Mouse (Mus musculus): ENCODE results near the gene Plpp4.

Plpp4 gene

DNA sequence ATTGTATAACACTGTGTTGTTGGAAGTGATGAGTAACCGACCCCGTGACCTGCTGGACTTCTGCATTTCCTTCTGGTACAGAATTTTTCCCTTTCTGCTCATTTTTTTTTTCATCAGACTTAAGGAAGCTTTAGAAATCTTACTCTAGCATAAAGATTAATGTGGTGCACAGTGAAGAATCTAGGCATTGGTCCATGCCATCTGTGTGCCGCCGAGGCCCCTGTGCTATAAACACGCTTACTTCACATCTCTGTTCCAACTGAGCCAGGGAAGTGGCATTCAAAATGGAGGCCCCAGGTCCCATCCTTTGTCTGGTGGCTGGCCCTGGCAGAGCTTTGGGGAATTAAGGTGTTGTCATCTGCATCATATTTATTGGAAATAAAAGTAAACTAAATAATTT, 44.8 kb downstream of the Plpp4 start:
- no peak for DNase-seq (ENCODE audit: extremely low spot score)

DNA sequence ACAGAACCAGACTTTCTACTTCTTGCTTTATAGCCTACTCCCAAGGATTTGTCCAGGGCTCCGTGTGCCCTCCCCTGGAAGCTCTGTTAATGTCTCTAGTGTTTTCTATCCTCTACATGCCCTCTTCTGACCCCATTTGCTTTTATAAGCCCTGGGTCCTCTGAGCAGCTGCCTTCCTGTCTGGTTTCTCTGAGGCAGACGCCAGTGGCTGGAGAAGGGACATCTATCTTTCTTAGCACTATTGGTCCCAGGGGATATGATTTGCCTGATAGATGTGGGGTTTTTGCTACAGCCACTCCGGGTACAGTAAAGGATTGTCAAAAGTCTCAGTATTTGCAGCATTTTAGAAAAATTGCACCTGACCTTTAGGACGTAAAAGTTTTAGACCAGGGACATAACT, 46.5 kb downstream of the Plpp4 start:
- no peak for DNase-seq (ENCODE audit: extremely low spot score)

DNA sequence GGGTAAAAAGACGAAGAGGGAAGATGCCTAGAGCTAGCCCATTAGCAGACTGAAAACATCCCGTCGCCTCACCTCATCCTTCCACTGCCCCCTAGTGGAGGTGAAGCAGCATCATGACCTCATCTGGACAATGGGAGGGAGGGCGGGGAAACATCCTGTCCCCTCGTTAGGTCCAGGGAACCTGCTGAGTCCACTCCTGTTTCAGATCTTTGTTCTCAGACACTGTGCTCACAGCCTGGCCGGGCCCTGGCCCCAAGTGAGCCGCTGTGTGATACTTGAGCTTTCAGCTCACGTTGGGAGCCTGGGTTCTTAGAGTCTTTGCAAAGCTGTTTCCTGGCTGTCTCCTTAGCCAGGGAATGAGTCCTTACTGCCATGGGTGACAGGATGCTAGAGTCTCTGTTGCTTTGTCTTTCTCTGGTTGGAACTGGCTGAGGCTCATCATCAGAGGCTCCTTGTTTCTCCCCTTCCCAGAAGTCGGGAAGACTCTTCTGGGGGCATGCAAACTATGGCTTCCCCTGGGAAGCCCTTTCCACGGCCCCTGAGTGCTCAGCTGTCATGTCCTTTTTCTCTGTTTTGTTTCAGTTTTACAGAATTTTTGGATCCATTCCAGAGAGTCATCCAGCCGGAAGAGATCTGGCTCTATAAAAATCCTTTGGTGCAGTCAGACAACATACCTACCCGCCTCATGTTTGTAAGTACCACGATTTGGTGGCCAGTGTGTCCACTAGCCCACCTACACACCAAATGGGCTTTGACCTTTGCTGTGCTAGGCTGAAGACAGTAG, 50.4 kb downstream of the Plpp4 start:
- DNase-seq (ENCODE audit: extremely low spot score) = peak; percentile 53

DNA sequence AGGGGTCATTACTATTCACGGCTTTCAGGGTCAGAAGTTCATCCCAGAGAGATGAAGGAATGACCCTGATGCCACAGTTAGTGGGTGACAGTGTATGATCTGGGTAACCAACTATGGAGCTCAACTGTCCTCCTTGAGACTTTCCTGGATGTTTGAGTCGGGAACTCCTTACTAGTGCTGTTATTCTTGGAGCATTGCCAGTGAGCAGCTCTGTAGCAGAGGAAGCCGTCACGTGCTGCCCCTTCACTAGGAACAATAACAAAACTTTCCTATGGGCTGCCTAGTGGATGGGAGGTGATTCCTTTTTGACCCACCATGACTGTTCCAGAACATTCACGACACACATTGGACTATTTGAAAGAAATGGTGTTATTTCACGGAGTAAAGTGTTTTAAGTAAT, 51.8 kb downstream of the Plpp4 start:
- no peak for DNase-seq (ENCODE audit: extremely low spot score)

DNA sequence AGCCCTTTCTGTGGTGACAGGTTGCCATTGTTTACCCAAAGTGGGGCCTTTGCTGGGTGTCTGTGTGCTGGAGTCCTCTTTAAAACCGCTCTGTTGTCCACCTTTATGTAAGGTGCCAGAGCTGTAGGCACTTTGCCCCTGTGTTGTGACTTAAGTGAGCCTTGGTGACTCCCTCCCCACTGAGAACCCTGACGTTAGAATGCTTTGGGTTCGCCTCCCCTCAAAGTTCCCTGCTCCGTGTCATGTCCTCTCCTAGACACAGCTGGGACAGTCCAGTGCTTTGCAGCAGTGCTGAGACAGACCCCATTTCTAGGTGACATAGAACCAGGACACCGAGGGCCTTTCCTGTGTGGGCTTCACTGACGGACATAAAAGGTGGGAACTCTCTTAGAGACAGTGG, 55.7 kb downstream of the Plpp4 start:
- no peak for DNase-seq (ENCODE audit: extremely low spot score)

DNA sequence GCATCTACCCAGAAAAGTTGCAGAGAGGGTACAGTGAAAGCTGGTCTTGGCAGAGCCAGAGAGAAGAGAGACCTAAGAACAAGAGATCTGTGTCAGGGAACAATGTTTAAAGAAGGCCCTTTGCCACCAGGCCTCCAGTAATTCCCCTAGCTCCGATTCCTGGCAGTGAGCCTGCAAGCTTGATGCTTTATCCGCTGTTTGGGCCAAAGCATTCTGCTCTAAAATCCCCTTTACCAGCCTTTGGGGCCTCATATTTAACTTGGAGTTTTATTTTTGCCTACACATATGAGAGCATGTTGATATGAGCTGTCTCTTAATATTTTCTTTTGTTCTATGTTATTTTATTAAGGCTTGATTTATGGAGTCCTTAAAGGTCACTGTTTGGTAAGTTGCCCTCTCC, 57.1 kb downstream of the Plpp4 start:
- no peak for DNase-seq (ENCODE audit: extremely low spot score)

DNA sequence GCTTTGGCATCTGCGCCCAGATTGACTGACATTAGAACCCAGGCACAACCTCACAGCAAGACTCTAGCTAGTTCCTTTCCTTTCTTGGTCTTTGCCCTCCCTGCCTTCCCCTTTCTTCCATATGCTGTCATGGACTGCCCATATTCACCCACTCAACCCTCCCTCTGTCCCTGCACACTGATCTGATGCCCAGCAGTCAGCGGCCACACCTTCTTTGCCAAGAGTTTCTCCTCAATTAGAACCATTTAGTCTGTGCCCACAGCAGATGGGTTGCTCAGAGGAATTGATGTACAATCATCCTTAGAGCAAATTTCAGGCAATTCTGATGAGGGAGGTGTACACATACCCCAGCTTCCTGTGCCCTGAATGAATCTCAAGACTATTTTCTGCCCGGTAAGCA, 83.3 kb downstream of the Plpp4 start:
- no peak for DNase-seq (ENCODE audit: extremely low spot score)

DNA sequence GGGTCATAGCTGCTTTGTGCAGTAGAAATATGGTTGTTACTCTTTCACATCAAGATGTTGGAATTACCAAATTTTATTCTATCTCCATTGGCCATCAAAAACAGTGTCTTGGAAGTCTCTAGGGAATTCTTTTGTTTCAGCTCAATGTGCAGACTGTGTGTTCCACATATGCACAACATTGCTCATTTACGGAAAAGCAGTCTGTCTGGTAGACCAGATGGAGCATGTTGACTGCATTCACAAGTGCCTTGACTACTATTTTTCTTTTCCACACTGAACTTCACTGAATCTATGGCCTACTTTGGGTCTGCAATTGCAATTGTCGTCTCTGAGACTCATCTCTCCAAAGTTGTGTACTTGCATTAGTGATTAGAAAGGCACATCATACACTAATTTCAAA, 98.7 kb downstream of the Plpp4 start:
- no peak for DNase-seq (ENCODE audit: extremely low spot score)

DNA sequence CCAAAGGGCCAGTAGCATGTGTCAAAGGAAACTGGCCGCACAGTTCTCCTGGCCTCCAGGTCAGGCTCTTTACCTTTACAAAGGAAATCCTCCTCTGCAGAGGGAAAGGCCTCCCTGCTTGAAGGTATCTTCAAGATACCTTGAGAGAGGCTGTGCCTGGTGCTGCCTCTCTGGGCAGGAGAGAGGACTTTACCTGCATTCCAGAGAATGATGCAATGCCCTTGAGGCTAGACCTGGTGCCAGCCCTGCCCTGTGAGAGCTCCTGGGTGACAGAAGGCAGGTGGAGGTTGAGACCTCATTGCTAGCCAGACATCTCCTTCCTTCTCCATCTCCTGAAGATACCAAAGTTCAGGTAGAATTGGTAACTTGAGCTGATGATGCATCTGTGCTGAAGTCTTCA, 118.5 kb downstream of the Plpp4 start:
- no peak for DNase-seq (ENCODE audit: extremely low spot score)

DNA sequence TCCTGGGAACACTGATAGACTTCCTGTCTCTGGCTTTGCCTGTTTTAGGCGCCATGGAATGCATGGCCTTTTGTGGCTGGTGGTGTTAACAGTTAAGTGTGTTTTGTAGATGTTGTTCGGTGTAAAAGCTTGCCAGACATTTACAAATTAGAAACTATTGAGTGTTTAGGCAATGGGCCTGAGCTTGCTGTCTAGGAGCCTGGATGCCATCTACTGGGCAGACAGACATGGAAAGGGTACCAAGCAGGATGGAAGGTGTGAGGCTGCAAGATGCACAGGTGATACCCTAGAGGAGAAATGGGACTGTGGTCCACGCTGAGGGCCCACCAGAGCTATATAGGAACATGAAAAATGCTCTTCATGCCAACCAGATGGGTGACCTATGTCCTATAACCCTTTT, 128.3 kb downstream of the Plpp4 start:
- no peak for DNase-seq (ENCODE audit: extremely low spot score)

DNA sequence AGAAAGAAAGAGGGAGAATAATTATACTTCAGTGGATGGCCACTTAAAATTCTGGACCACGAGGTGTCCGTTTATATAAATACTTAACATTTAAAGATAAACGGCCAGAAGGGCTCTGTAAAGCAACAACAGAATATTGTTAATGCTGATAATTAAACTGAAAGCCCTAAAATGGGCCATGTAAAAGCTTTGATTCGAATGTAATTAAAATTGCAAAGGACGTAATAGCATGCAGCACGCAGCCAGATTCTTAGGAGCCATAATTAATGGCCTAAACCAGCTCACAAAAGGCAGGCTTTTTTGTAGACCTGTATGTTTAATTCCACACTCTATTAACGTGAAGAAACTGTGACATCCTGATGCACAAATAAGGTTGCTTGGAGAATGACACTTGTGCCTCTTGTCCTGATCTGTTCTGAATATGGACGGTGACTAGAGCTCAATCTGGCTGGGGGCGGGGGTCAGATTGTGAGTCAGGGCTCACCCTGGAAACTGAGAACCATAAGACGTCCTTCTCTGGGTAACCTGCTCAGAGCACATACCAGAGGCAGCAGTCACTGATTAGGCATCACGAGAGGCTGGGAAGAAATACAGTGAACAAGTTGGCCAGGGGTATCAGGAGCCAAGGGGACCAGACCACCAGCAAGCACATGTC, 136.1 kb downstream of the Plpp4 start:
- no peak for DNase-seq (ENCODE audit: extremely low spot score)

DNA sequence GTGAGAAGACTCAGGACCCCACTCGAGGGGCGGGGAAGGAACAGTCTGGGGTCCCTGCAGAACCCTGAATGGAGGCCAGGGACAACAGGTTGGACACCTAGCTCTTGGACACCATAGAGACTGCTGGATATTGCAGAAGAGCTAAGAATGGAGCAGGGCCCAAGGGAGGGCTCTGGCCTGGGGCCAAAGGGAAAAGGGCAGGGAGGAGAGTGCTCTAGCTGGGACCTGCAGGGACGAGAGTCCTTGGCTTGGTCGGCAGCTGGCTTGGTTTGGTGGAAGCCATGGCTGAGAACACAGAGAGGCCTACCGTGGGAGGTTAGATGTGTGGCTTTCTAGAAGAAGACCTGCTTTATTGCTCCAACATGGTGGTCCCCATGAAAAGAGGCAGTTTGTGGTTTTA, 139.7 kb downstream of the Plpp4 start:
- no peak for DNase-seq (ENCODE audit: extremely low spot score)

DNA sequence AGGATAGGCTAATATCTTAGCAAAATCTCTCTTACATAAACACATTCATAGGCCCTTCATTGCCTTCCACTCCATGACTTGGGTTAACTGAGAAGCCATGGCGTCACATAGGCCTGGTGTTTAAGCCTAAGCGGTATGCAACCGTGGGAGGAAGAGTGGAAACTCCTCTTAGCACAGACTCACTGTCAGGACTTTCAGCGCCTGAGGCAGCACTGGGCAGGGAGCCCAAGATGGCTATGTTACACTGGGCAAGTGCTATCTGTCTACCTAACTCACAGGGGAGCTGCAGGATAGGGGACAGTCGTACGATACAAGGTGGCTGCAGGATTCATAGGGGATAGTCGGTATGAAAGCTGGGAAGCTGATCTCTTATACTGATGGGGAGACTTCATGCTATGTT, 142.2 kb downstream of the Plpp4 start:
- DNase-seq (ENCODE audit: extremely low spot score) = no peak

DNA sequence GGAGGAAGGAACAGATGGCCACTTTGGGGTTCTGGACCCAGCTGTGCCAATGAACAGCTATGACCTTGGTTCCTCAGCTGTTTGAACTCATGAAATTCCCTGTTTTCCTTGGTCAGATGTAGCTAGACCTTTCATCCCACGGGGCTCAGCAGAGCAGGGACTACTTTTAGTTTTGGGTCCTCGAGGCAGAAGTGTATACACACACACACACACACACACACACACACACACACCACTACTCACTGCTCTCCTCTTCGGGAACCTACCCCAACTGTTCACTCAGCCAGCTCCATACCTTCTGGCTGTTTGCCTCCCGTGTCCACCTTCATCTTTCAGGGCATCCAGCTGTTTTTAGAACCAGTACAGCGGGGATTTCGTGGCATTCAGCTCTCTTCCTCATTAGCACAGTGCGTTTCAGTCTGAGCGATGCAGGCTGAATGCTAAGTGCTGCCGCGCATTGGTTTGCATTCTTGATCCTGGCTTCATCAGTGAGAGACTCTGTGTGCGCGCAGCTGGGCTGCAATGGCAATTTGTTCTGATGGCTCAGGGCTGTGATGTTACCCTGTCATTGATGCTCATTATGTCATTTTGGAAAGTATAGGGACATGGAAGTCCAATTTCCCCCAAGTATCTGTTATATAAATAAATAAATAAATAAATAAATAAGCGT, 146.0 kb downstream of the Plpp4 start:
- no peak for DNase-seq (ENCODE audit: extremely low spot score)

DNA sequence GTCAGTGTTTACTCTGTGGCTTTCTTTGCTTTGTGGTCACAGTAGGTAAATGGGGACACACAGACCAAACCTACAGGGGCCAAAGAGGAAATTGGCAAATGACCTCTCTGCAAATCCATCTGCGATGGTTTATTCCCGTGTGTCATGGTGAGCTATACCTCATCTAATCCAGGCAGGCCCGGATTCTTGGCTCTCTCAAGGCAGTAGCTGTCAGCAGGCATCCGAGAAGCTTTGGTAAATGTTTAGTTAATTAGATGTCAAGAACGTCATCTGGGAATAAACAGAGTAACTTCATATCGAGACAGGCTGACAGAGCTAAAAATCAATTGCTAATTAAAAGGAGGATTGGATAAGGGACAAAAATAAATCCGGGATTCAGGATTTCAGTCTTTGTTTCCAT, 149.2 kb downstream of the Plpp4 start:
- no peak for DNase-seq (ENCODE audit: extremely low spot score)

DNA sequence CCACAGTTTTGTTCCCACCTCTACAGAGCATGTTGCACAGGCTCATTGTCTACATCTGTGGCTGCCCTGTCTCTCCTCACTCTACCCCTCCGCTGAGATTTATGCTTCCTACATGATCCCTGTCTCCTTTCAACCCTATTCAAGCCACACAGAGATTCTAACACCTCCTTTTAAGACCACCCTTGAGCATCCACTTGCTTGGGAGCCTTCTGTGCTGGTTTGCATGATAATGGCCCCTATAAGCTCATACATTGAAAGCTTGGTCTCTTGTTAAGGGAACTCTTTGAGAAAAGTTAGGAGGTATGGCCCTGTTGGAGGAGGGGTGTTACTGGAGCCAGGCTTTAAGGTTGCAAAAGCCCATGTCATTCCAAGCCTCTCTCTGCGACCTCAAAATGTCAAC, 155.9 kb downstream of the Plpp4 start:
- no peak for DNase-seq (ENCODE audit: extremely low spot score)

DNA sequence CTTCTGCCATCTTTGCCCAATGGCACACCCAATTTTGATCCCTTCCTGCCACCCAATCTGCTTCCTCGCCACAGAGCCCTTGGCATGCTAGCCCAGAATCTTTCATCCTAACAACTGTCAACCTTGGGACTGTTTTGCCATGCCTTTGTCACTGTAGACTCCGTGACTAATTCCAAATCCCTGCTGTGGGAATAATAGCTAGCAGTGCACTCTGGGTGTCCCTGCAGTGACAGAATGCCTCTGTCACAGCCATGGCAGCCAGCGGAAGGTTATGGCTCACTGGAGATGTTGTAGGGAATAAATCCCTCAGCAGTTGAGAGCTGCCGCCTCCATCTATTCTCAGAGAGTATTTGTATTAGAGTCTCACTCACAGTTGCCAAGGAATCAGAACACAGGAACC, 158.3 kb downstream of the Plpp4 start:
- DNase-seq (ENCODE audit: extremely low spot score) = no peak

DNA sequence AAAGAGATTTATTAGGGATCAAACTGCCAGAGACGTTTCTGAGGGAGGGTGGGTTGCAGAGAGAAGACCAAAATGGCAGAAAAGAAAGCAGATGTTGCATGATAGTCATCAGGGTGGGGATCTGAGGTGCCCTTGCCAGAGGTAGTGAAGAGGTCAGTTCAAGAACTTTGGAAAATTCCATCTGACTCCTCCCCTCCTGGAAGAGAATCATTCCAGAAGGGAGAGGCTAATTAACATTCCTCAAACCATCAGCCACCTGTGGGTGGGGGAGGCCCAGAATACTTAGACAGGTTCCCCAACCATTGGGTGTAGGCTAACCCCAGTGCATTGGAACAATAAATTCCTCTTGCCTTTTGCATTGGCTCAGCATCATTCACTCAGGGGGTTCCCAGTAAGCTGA, 164.3 kb downstream of the Plpp4 start:
- no peak for DNase-seq (ENCODE audit: extremely low spot score)

DNA sequence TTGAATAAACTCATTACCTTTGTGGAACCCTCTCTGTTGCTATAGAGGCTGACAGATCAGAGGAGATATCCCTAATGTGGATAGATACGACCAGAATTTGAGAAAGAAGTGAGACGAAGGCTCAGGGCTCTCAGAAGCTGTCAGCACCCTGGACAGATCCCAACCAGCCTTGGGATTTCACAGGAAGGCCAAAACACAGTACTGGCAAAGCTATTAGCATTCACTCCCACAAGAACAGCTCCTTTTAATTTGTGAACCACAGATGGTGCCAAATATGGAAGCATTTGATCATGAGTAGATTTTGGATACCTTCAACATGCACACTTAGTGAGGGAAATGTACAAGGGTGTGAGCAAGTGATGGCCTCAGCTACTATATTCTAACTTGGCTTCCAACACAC, 168.7 kb downstream of the Plpp4 start:
- peak; percentile 24 for DNase-seq (ENCODE audit: extremely low spot score)

DNA sequence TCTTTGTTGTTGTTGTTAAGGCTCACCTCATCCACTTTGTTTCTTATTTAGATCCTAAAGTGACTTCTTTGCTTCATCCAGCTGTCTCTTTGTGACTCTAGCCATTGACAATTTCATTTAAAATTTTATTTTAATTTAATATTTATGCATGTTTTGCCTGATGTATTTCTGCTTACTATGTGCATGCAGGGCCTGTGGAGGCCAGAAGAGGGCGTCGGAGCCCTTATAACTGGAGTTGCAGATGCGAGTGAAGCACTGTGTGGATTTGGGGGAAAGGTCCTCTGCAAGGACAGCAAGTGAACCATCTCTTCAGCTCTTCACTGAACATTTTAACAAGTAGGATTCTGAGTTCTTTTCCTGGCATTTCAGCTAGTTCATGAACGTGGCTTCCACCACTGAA, 172.0 kb downstream of the Plpp4 start:
- DNase-seq (ENCODE audit: extremely low spot score) = no peak

DNA sequence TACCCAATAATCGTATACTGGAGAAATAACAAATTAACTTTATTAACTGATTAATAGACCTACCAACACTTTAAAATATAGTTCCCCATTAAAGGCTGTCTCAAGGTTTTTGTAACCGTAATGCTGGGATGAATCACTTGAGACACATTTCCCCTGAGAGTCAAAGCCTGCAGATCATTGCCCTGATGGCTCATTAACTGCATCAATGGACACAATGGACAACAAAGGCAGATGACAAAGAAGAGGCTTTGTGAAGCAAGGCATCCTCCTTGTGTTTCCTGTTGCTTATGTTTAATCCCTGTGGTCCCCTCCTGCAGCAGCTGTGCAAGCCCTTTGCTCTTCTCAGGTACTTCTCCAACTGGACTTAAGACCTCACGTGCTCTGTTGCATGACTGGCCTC, 173.1 kb downstream of the Plpp4 start:
- DNase-seq (ENCODE audit: extremely low spot score) = no peak
